Mouse (Mus musculus) WW6 (cell line): ENCODE results near the gene Adprh.

Experiments
- DNase-seq: peaks from one replicate; pipeline ENCODE4 v3.0.0-alpha.2; 2013; ENCODE audit warnings: low read depth, low spot score

Adprh gene

GRCm38 (mm10) chr16:38398266-38398665 is 54.2 kb downstream of the Adprh start:
- no peak for DNase-seq

DNA sequence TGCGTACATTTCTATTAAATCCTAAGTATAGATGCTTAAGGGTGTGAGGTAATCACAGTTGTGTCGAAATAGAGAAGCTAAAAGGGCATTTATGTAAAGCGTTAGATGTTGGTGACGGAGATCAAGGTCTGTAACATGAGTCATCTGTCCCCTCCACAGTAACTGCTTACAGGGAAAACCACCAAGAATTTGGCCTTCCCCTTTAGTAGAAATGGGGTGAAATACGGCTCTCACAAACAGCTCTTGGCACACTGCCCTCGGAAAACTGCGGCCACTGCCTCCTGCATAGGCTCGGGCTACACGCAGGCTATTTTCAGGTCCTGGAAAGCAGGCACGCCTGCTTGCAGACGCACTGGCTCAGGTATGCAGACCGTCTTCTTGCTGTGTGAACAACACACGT is 56.3 kb downstream of the Adprh start:
- no peak for DNase-seq

DNA sequence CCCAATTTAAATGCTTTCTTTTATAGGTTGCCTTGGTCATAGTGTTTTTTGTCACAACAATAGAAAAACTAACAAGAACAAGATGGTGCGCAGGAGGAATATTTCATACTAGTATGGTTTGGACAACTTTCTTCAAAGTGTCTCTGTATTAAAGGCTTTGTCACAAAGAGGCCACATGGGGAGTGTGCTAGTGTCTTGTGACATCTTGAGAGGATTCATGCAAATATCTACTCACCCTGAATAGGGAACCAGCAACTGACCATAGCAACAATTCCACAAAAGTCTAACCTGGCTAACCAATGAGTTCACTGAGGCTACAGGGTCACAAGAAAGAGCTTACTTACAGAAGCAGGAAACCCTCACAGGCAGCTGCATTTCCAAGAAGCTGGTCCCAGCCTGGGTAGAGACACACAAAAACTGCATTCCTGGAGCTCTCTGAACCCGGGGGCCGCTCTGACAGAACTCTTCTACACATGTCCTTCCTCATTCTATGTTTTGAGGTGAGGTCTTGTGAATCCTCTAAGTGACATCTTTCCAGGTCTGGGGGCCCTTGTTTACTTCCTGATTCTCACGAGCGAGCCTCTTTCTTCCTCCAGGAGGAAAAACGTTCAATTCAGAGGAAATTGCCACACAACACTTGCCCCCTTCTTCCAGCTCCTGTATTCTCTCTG is 57.3 kb downstream of the Adprh start:
- DNase-seq: no peak

DNA sequence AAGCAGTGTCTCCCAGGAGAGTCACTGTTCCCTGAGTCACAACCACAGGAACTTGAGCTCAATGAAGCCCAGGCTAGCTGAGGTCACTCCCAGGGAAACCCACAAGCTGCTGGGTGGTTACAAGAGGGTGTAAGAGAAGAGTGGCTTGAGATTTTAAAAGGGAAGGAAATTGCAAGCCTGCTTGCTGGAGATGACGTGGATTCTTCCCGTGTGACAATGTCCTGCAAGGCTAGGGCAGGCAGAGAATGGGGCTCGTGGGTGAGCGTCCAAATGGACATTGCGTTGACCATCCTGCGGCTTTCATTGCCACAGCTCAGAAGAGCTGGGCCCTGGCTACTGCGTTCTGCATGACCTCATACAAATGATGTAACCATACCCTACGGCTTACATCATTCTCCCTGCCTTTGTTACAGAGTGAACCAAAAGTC is 58.3 kb downstream of the Adprh start:
- DNase-seq: no peak
